Mouse (Mus musculus): Measurements from ENCODE around the gene Tfeb. TPM values are rescaled to one million over a fixed set of nuclear protein-coding genes. Genes with fewer than 3 reads are reported as not detected.

Tfeb gene
- polyA plus RNA-seq, 1 experiment from 2014 or later = 23.0 TPM

- Histone ChIP-seq H3K4me2 (ENCODE audit: low read length) (no peak overlapping the region), H3K9ac (ENCODE audit: low read depth, low read length) (no peak overlapping the region), H3K4me3 (replicated peaks; ENCODE audit: low read depth, low read length) (no peak overlapping the region), H3K27me3 (ENCODE audit: insufficient read depth, low read length) (no peaks in the 10 kb centered on the region), H3K27ac (no peak overlapping the region), H3K4me1 (replicated peaks; ENCODE audit: insufficient read depth, low read length) (peaks cover 4% of the 10 kb centered on the region; the same call in 1 of the 2 replicates), H3K9me3 (replicated peaks; ENCODE audit: low read length) (no peaks in the 10 kb centered on the region), H3K36me3 (ENCODE audit: insufficient read depth, low read length) (no peaks in the 10 kb centered on the region)
- no peak for TF ChIP-seq CTCF (IDR thresholded peaks at IDR 0.05; ENCODE audit: low read depth)
- DNase-seq (ENCODE audit: low spot score) = no peak
- 49% methylated on average over 2 of the region's 2 CpGs for WGBS
- no peak for ATAC-seq (replicated peaks; ENCODE audit: low FRiP score, low read depth)
Observed at GRCm38 (mm10) chr17:47777141-47777540, 40.3 kb downstream of the Tfeb start.

GRCm38 (mm10) chr17:47780470-47780869, 43.6 kb downstream of the Tfeb start:
- ATAC-seq (replicated peaks; ENCODE audit: low FRiP score, low read depth) (no peak), DNase-seq (ENCODE audit: low spot score) (no peak)
- Histone ChIP-seq H3K27me3 (ENCODE audit: insufficient read depth, low read length) (no peaks in the 10 kb centered on the region), H3K4me1 (replicated peaks; ENCODE audit: insufficient read depth, low read length) (no peaks in the 10 kb centered on the region), H3K27ac (no peak overlapping the region), H3K9me3 (replicated peaks; ENCODE audit: low read length) (no peaks in the 10 kb centered on the region), H3K9ac (ENCODE audit: low read depth, low read length) (no peak overlapping the region), H3K4me3 (replicated peaks; ENCODE audit: low read depth, low read length) (no peak overlapping the region), H3K4me2 (ENCODE audit: low read length) (no peak overlapping the region), H3K36me3 (ENCODE audit: insufficient read depth, low read length) (no peaks in the 10 kb centered on the region)
- TF ChIP-seq CTCF (IDR thresholded peaks at IDR 0.05; ENCODE audit: low read depth) = no peak
- 79% methylated on average over 10 of the region's 10 CpGs for WGBS

- H3K4me1 ChIP-seq (replicated peaks; ENCODE audit: insufficient read depth, low read length) = no peaks in the 10 kb centered on the region
- 76% methylated on average over 3 of the region's 3 CpGs for WGBS
- no peak overlapping the region for H3K4me2 ChIP-seq (ENCODE audit: low read length)
- no peak for TF ChIP-seq CTCF (IDR thresholded peaks at IDR 0.05; ENCODE audit: low read depth)
- no peak overlapping the region for H3K9ac ChIP-seq (ENCODE audit: low read depth, low read length)
- H3K36me3 ChIP-seq (ENCODE audit: insufficient read depth, low read length) = no peaks in the 10 kb centered on the region
- H3K27ac ChIP-seq = no peak overlapping the region
- ATAC-seq (replicated peaks; ENCODE audit: low FRiP score, low read depth) (no peak), DNase-seq (ENCODE audit: low spot score) (no peak)
- H3K4me3 ChIP-seq (replicated peaks; ENCODE audit: low read depth, low read length) = no peak overlapping the region
- no peaks in the 10 kb centered on the region for H3K9me3 ChIP-seq (replicated peaks; ENCODE audit: low read length)
- H3K27me3 ChIP-seq (ENCODE audit: insufficient read depth, low read length) = no peaks in the 10 kb centered on the region
Observed at GRCm38 (mm10) chr17:47782486-47782885, 45.7 kb downstream of the Tfeb start.

GRCm38 (mm10) chr17:47783445-47784223, 46.8 kb downstream of the Tfeb start:
- no peak for TF ChIP-seq CTCF (IDR thresholded peaks at IDR 0.05; ENCODE audit: low read depth)
- ATAC-seq (replicated peaks; ENCODE audit: low FRiP score, low read depth) (no peak), DNase-seq (ENCODE audit: low spot score) (no peak)
- H3K4me1 ChIP-seq (replicated peaks; ENCODE audit: insufficient read depth, low read length) = no peaks in the 10 kb centered on the region
- H3K27me3 ChIP-seq (ENCODE audit: insufficient read depth, low read length) = no peaks in the 10 kb centered on the region
- H3K9ac ChIP-seq (ENCODE audit: low read depth, low read length) = no peak overlapping the region
- no peaks in the 10 kb centered on the region for H3K9me3 ChIP-seq (replicated peaks; ENCODE audit: low read length)
- WGBS = 75% methylated on average over 8 of the region's 8 CpGs
- H3K36me3 ChIP-seq (ENCODE audit: insufficient read depth, low read length) = no peaks in the 10 kb centered on the region
- no peak overlapping the region for H3K4me2 ChIP-seq (ENCODE audit: low read length)
- H3K4me3 ChIP-seq (replicated peaks; ENCODE audit: low read depth, low read length) = no peak overlapping the region
- H3K27ac ChIP-seq = no peak overlapping the region

GRCm38 (mm10) chr17:47784411-47784810, 47.6 kb downstream of the Tfeb start:
- ATAC-seq (replicated peaks; ENCODE audit: low FRiP score, low read depth) = no peak
- no peaks in the 10 kb centered on the region for H3K9me3 ChIP-seq (replicated peaks; ENCODE audit: low read length)
- WGBS = 88% methylated on average over 6 of the region's 6 CpGs

GRCm38 (mm10) chr17:47787632-47788031, 50.8 kb downstream of the Tfeb start:
- ATAC-seq (replicated peaks; ENCODE audit: low FRiP score, low read depth) = no peak
- WGBS = 54% methylated on average over 8 of the region's 8 CpGs

More at GRCm38 (mm10) chr17:47784411-47784810, 47.6 kb downstream of the Tfeb start:
- Histone ChIP-seq H3K9ac (ENCODE audit: low read depth, low read length) (no peak overlapping the region), H3K27me3 (ENCODE audit: insufficient read depth, low read length) (no peaks in the 10 kb centered on the region), H3K4me3 (replicated peaks; ENCODE audit: low read depth, low read length) (no peak overlapping the region), H3K27ac (no peak overlapping the region), H3K4me1 (replicated peaks; ENCODE audit: insufficient read depth, low read length) (no peaks in the 10 kb centered on the region), H3K4me2 (ENCODE audit: low read length) (no peak overlapping the region), H3K36me3 (ENCODE audit: insufficient read depth, low read length) (0 out of 2 replicates have a peak, but pooled peaks cover 1% of the 10 kb centered on the region)
- no peak for TF ChIP-seq CTCF (IDR thresholded peaks at IDR 0.05; ENCODE audit: low read depth)
- no peak for DNase-seq (ENCODE audit: low spot score)

More at GRCm38 (mm10) chr17:47787632-47788031, 50.8 kb downstream of the Tfeb start:
- no peaks in the 10 kb centered on the region for H3K27me3 ChIP-seq (ENCODE audit: insufficient read depth, low read length)
- H3K4me2 ChIP-seq (ENCODE audit: low read length) = no peak overlapping the region
- H3K27ac ChIP-seq = no peak overlapping the region
- 0 out of 2 replicates have a peak, but pooled peaks cover 3% of the 10 kb centered on the region for H3K36me3 ChIP-seq (ENCODE audit: insufficient read depth, low read length)
- no peak for TF ChIP-seq CTCF (IDR thresholded peaks at IDR 0.05; ENCODE audit: low read depth)
- H3K4me3 ChIP-seq (replicated peaks; ENCODE audit: low read depth, low read length) = no peak overlapping the region
- H3K9ac ChIP-seq (ENCODE audit: low read depth, low read length) = no peak overlapping the region
- no peaks in the 10 kb centered on the region for H3K9me3 ChIP-seq (replicated peaks; ENCODE audit: low read length)
- no peaks in the 10 kb centered on the region for H3K4me1 ChIP-seq (replicated peaks; ENCODE audit: insufficient read depth, low read length)
- DNase-seq (ENCODE audit: low spot score) = no peak
